Mouse (Mus musculus): ENCODE results near the gene Lars2. TPM values are rescaled to one million over a fixed set of nuclear protein-coding genes. Genes with fewer than 3 reads are reported as not detected.
"Not testable (repeated sequence)": the region's sequence is repeated elsewhere in the genome, so short reads cannot be mapped to it uniquely, and the experiment has no call there.

The Lars2 gene
- polyA plus RNA-seq, 1 experiment = 617 TPM

DNA sequence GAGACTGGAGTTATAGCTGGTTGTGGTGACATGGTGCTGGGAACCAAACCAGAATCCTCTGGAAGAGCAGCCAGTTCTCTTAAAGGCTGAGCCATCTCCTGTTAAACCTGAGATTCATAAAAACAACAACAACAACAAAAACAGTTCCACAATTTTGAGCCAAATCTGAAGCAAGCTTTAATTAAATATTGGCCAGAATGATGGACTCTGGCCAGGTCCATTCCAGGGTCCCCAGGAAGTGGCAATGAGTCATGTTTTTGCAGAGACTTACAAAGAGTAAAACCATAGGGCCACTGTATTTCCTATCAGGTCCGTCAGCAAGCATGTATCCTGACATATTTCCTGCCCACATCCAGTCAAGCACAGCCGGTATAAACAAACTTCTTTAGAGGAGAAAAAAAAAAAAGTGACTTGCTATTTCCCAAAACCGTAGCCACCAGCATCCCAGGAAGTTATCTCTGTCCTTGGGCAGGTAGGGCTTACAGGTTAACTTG is 27.0 kb upstream of the Lars2 start:
- no peak overlapping the region for H3K27ac ChIP-seq (ENCODE audit: insufficient read depth, low read length)
- H3K27me3 ChIP-seq (ENCODE audit: control insufficient read depth, insufficient read depth, low read length) = no peaks in the 10 kb centered on the region
- H3K4me3 ChIP-seq (ENCODE audit: extremely low read depth, insufficient read depth, insufficient read length) = no peak overlapping the region
- DNase-seq (ENCODE audit: low read depth in 1 of 2, low spot score in 2 of 2) = no peak
- no peaks in the 10 kb centered on the region for H3K36me3 ChIP-seq (ENCODE audit: control insufficient read depth, insufficient read depth, low read length)
- WGBS = 14% methylated on average over 3 of the region's 3 CpGs
- no peak for TF ChIP-seq POLR2A (IDR thresholded peaks at IDR 0.05; ENCODE audit: low read depth, low read length)
- no peak for TF ChIP-seq CTCF (IDR thresholded peaks at IDR 0.05; ENCODE audit: extremely low read depth, insufficient read depth, insufficient read length, insufficient replicate concordance)
- no peaks in the 10 kb centered on the region for H3K4me1 ChIP-seq (ENCODE audit: control insufficient read depth, insufficient read depth, insufficient read length)

DNA sequence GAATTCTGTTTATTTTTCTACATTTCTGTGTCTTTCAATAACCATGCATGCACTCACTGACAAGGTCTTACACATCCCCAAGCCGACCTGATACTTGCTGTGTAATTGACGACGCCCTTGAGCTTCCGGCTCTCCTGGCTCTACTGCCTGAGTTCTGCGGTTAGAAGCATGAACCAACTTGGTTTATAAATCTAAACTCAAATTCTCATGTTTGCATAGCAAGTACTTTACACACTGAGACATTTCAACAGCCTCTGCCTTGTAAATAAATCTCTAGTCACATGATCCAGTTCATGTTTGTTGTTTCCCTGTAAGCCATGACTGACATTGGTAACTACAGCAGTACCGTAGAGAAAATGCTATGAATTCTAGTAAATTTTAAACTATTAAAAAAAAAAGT is 25.5 kb upstream of the Lars2 start:
- no peak for DNase-seq (ENCODE audit: low read depth in 1 of 2, low spot score in 2 of 2)
- WGBS = 88% methylated on average over 6 of the region's 6 CpGs

DNA sequence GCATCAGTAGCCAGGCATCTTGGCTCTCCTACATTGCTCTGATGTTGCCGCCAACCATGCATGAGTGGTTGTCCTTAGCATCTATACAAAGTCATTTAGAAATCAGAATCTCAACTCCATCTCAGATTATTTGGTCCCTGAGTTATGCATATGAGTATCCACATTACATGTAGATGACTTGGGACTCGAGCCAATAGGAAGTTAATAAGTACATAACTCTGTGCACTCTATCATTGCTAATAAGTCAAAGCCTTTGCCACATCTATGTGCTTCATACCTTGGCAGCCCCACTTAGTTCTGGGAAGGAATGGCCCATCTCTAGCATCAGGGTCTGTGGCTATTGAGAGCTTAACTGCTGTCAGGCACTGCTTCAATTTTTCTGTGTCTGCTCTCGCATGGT is 23.7 kb upstream of the Lars2 start:
- 80% methylated on average over 3 of the region's 3 CpGs for WGBS
- DNase-seq (ENCODE audit: low read depth in 1 of 2, low spot score in 2 of 2) = no peak
- H3K4me1 ChIP-seq (ENCODE audit: control insufficient read depth, insufficient read depth, insufficient read length) = no peaks in the 10 kb centered on the region
- no peaks in the 10 kb centered on the region for H3K27me3 ChIP-seq (ENCODE audit: control insufficient read depth, insufficient read depth, low read length)
- no peak overlapping the region for H3K27ac ChIP-seq (ENCODE audit: insufficient read depth, low read length)
- no peaks in the 10 kb centered on the region for H3K36me3 ChIP-seq (ENCODE audit: control insufficient read depth, insufficient read depth, low read length)
- H3K4me3 ChIP-seq (ENCODE audit: extremely low read depth, insufficient read depth, insufficient read length) = no peak overlapping the region
- no peak for TF ChIP-seq CTCF (IDR thresholded peaks at IDR 0.05; ENCODE audit: extremely low read depth, insufficient read depth, insufficient read length, insufficient replicate concordance)
- TF ChIP-seq POLR2A (IDR thresholded peaks at IDR 0.05; ENCODE audit: low read depth, low read length) = no peak

More for the DNA sequence above, 25.5 kb upstream of the Lars2 start:
- no peaks in the 10 kb centered on the region for H3K4me1 ChIP-seq (ENCODE audit: control insufficient read depth, insufficient read depth, insufficient read length)
- no peak overlapping the region for H3K4me3 ChIP-seq (ENCODE audit: extremely low read depth, insufficient read depth, insufficient read length)
- H3K27ac ChIP-seq (ENCODE audit: insufficient read depth, low read length) = no peak overlapping the region
- no peaks in the 10 kb centered on the region for H3K36me3 ChIP-seq (ENCODE audit: control insufficient read depth, insufficient read depth, low read length)
- TF ChIP-seq POLR2A (IDR thresholded peaks at IDR 0.05; ENCODE audit: low read depth, low read length) (no peak), CTCF (IDR thresholded peaks at IDR 0.05; ENCODE audit: extremely low read depth, insufficient read depth, insufficient read length, insufficient replicate concordance) (no peak)
- H3K27me3 ChIP-seq (ENCODE audit: control insufficient read depth, insufficient read depth, low read length) = no peaks in the 10 kb centered on the region

DNA sequence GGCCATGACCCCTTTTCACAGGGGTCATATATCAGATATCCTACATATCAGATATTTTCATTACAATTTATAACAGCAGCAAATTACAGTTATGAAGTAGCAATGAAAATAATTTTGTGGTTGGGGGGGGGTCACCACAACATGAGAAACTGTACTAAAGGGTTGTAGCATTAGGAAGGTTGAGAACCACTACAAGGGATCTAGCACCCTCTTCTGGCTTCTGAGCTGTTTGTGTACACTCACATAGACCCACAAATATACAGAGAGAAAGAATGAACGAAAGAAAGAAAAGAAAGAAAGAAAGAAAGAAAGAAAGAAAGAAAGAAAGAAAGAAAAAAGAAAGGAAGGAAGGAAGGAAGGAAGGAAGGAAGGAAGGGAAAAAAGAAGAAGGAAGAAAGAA is 17.4 kb upstream of the Lars2 start:
- H3K36me3 ChIP-seq (ENCODE audit: control insufficient read depth, insufficient read depth, low read length); H3K4me1 ChIP-seq (ENCODE audit: control insufficient read depth, insufficient read depth, insufficient read length); H3K27me3 ChIP-seq (ENCODE audit: control insufficient read depth, insufficient read depth, low read length); H3K27ac ChIP-seq (ENCODE audit: insufficient read depth, low read length); DNase-seq (ENCODE audit: low read depth in 1 of 2, low spot score in 2 of 2); H3K4me3 ChIP-seq (ENCODE audit: extremely low read depth, insufficient read depth, insufficient read length): not testable (repeated sequence)
- WGBS = 88% methylated on average over 1 of the region's 1 CpGs

DNA sequence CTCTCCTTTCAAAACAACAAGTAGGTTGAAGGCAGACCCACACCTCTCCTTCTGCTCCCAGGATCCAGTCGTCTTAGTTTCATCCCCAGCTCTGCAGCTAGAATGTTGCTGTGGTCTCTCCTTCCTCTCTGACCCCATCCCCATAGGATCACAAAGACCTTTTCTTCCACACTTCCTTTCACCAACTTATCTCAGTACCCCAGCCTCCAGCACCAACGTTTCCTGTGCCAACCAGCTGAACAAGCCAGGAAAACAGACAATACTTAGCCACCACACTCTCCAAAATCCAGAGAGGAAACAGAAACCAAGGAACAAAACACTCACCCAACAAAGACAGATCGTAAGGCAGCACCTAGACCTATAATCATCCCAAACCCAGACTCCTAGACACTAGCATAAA is 6.7 kb upstream of the Lars2 start:
- H3K4me3 ChIP-seq (ENCODE audit: extremely low read depth, insufficient read depth, insufficient read length) = no peak overlapping the region
- H3K27me3 ChIP-seq (ENCODE audit: control insufficient read depth, insufficient read depth, low read length) = no peaks in the 10 kb centered on the region
- DNase-seq (ENCODE audit: low read depth in 1 of 2, low spot score in 2 of 2) = no peak
- H3K27ac ChIP-seq (ENCODE audit: insufficient read depth, low read length) = no peak overlapping the region
- H3K4me1 ChIP-seq (ENCODE audit: control insufficient read depth, insufficient read depth, insufficient read length) = no peaks in the 10 kb centered on the region
- H3K36me3 ChIP-seq (ENCODE audit: control insufficient read depth, insufficient read depth, low read length) = no peaks in the 10 kb centered on the region
- TF ChIP-seq POLR2A (IDR thresholded peaks at IDR 0.05; ENCODE audit: low read depth, low read length) (no peak), CTCF (IDR thresholded peaks at IDR 0.05; ENCODE audit: extremely low read depth, insufficient read depth, insufficient read length, insufficient replicate concordance) (no peak)
- 33% methylated on average over 3 of the region's 3 CpGs for WGBS

DNA sequence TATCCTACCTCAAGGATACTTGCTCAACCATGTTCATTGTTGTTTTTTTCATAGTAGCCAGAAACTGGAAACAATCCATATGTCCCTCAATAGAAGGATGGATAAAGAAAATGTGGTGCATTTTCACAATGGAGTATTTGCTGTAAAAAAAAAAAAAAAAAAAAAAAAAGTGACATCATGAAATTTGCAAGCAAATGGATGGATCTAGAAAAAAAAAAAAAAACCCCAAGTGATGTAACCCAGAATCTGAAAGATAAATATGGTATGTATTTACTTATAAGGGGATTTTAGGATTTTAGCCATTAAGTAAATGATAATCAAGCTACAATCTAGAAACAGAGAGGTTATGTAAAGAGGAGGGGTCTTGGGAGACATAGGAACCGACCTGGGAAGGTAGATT is 1.4 kb upstream of the Lars2 start:
- DNase-seq (ENCODE audit: low read depth in 1 of 2, low spot score in 2 of 2) = no peak
- Histone ChIP-seq H3K27ac (ENCODE audit: insufficient read depth, low read length) (no peak overlapping the region), H3K36me3 (ENCODE audit: control insufficient read depth, insufficient read depth, low read length) (no peaks in the 10 kb centered on the region), H3K4me1 (ENCODE audit: control insufficient read depth, insufficient read depth, insufficient read length) (no peaks in the 10 kb centered on the region), H3K4me3 (ENCODE audit: extremely low read depth, insufficient read depth, insufficient read length) (no peak overlapping the region), H3K27me3 (ENCODE audit: control insufficient read depth, insufficient read depth, low read length) (no peaks in the 10 kb centered on the region)
- WGBS = 87% methylated on average over 1 of the region's 1 CpGs
- TF ChIP-seq POLR2A (IDR thresholded peaks at IDR 0.05; ENCODE audit: low read depth, low read length) (no peak), CTCF (IDR thresholded peaks at IDR 0.05; ENCODE audit: extremely low read depth, insufficient read depth, insufficient read length, insufficient replicate concordance) (no peak)

DNA sequence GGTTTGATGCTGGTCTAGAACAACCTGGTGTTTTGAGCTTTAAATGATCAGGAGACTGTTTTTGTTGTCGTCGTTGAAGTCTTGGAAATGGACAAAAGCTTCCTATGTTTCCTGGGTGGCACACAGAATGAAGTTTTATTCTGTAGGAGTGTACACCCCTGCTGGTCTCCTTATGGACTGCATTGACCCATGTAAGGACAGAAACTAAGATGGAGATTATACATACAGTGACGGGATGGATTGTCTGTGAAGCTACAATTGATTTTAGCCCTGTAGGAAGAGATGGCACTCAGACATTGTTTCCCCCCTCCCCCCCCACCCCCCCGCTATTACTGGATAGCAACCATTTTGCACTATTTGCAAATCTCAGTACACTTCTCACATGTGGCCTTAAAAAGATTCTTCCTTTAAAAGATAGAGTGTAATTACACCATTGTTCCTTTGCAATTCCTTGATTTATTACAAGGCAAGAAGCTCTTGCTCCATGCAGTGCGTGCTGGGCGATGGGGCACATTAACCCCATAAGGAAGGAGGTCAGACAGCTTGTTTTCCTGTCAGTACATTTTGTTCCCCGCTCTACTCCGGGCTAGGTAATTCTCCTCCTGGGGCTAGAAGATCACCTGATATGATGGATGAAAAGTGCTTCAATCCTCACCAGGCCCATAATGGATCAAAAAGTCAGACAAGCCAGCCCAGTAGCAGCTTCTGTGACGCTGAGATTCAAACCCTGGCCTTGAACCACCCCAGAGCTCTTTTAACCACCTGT is 602 bp upstream of the Lars2 start:
- Histone ChIP-seq H3K36me3 (ENCODE audit: control insufficient read depth, insufficient read depth, low read length) (no peaks in the 10 kb centered on the region), H3K4me3 (ENCODE audit: extremely low read depth, insufficient read depth, insufficient read length) (peak overlapping the region; percentile 80), H3K27me3 (ENCODE audit: control insufficient read depth, insufficient read depth, low read length) (no peaks in the 10 kb centered on the region), H3K4me1 (ENCODE audit: control insufficient read depth, insufficient read depth, insufficient read length) (no peaks in the 10 kb centered on the region), H3K27ac (ENCODE audit: insufficient read depth, low read length) (no peak overlapping the region)
- TF ChIP-seq CTCF (IDR thresholded peaks at IDR 0.05; ENCODE audit: extremely low read depth, insufficient read depth, insufficient read length, insufficient replicate concordance) (no peak), POLR2A (IDR thresholded peaks at IDR 0.05; ENCODE audit: low read depth, low read length) (no peak)
- DNase-seq (ENCODE audit: low read depth in 1 of 2, low spot score in 2 of 2) = no peak
- 37% methylated on average over 9 of the region's 9 CpGs for WGBS

Measured in spleen, adult 2 months (tissue).